Mouse (Mus musculus) limb, embryonic 10.5 days (tissue): ENCODE data around the gene Ap2b1. TPM values are rescaled to one million over a fixed set of nuclear protein-coding genes. Genes with fewer than 3 reads are reported as not detected.

Experiments used
- DNase-seq: peaks from one replicate; pipeline ENCODE4 v3.0.0-alpha.2; 2017; ENCODE audit warnings: low spot score
- H3K27ac ChIP-seq: fragments of 300-500 bp; sonication (generic); 2 replicates; pipeline ENCODE4 v1.5.1; 2016; ENCODE audit warnings: mild to moderate bottlenecking
- H3K27me3 ChIP-seq: fragments of 300-500 bp; sonication (generic); 2 replicates; pipeline ENCODE4 v1.6.1; 2016; ENCODE audit warnings: low read depth, mild to moderate bottlenecking; ENCODE audit not compliant: poor library complexity, severe bottlenecking
- H3K36me3 ChIP-seq: fragments of 300-500 bp; sonication (generic); 2 replicates; pipeline ENCODE4 v1.6.1; 2016; ENCODE audit warnings: mild to moderate bottlenecking, moderate library complexity
- H3K4me1 ChIP-seq: fragments of 300-500 bp; sonication (generic); 2 replicates; pipeline ENCODE4 v1.6.1; 2016
- H3K4me3 ChIP-seq: fragments of 300-500 bp; sonication (generic); 2 replicates; pipeline ENCODE4 v1.5.1; 2016; ENCODE audit warnings: mild to moderate bottlenecking, moderate library complexity
- H3K9me3 ChIP-seq: fragments of 300-500 bp; sonication (generic); replicated peaks from 2 replicates; pipeline ENCODE4 v1.6.1; 2016; ENCODE audit warnings: mild to moderate bottlenecking
- WGBS: fragments of 180-500 bp; shearing (Covaris S2); methylation state at CpG from one replicate; pipeline ENCODE4 v1.1.7; 2016; 5-methylcytosine and 5-hydroxymethylcytosine counted together
- polyA plus RNA-seq: library from polyadenylated mRNA; unstranded; fragments of >200 nt; fragmentation: Nextera tagmentation; extraction: Ambion mirVana; gene quantifications from 2 replicates; pipeline ENCODE4 v1.2.1, GENCODE M21; 2016

Ap2b1 gene
- polyA plus RNA-seq, 1 experiment from 2014 or later = 60.4 TPM

GRCm38 (mm10) chr11:83286566-83286965 lies 12.3 kb upstream of the Ap2b1 start, which contains the start of gene Slfn14:
Slfn14 (minus strand) TSS chr11:83286726.
- Histone ChIP-seq H3K27me3 (no peaks in the 10 kb centered on the region), H3K36me3 (no peaks in the 10 kb centered on the region), H3K9me3 (no peaks in the 10 kb centered on the region), H3K27ac (no peak within 1 kb of the TSS), H3K4me3 (no peak within 1 kb of the TSS), H3K4me1 (peaks cover 7% of the 10 kb centered on the region)
- no peak for DNase-seq
- 83% methylated on average over 1 of the region's 1 CpGs for WGBS

GRCm38 (mm10) chr11:83289036-83289435 lies 9.8 kb upstream of the Ap2b1 start:
- H3K27me3 ChIP-seq = no peaks in the 10 kb centered on the region
- H3K27ac ChIP-seq = no peak overlapping the region
- no peaks in the 10 kb centered on the region for H3K9me3 ChIP-seq
- no peak for DNase-seq
- peaks cover 3% of the 10 kb centered on the region for H3K36me3 ChIP-seq
- 93% methylated on average over 5 of the region's 5 CpGs for WGBS
- H3K4me1 ChIP-seq = peaks cover 24% of the 10 kb centered on the region
- H3K4me3 ChIP-seq = no peak overlapping the region

GRCm38 (mm10) chr11:83289633-83290032 lies 9.2 kb upstream of the Ap2b1 start:
- no peak for DNase-seq
- H3K27me3 ChIP-seq = no peaks in the 10 kb centered on the region
- 82% methylated on average over 2 of the region's 2 CpGs for WGBS
- no peak overlapping the region for H3K4me3 ChIP-seq
- H3K4me1 ChIP-seq = peaks cover 26% of the 10 kb centered on the region
- H3K9me3 ChIP-seq = no peaks in the 10 kb centered on the region
- no peak overlapping the region for H3K27ac ChIP-seq
- peaks cover 9% of the 10 kb centered on the region for H3K36me3 ChIP-seq

GRCm38 (mm10) chr11:83291375-83292250 lies 7.2 kb upstream of the Ap2b1 start:
- Histone ChIP-seq H3K9me3 (no peaks in the 10 kb centered on the region), H3K27ac (peak overlapping the region; percentile 93), H3K4me1 (peaks cover 26% of the 10 kb centered on the region), H3K4me3 (peak overlapping the region; percentile 69), H3K36me3 (peaks cover 29% of the 10 kb centered on the region), H3K27me3 (no peaks in the 10 kb centered on the region)
- DNase-seq = peak; percentile 92
- under 1% methylated on average over 38 of the region's 38 CpGs for WGBS

- Histone ChIP-seq H3K27me3 (no peaks in the 10 kb centered on the region), H3K9me3 (no peaks in the 10 kb centered on the region), H3K4me1 (peaks cover 26% of the 10 kb centered on the region), H3K4me3 (peak overlapping the region; percentile 69), H3K36me3 (peaks cover 35% of the 10 kb centered on the region), H3K27ac (peak overlapping the region; percentile 93)
- WGBS = 2% methylated on average over 5 of the region's 5 CpGs
- peak; percentile 34 for DNase-seq
Observed at GRCm38 (mm10) chr11:83292251-83292587, 6.6 kb upstream of the Ap2b1 start.

- H3K9me3 ChIP-seq = no peaks in the 10 kb centered on the region
- H3K4me1 ChIP-seq = peaks cover 36% of the 10 kb centered on the region
- no peak for DNase-seq
- no peak overlapping the region for H3K27ac ChIP-seq
- H3K4me3 ChIP-seq = peak overlapping the region; percentile 69
- WGBS = 88% methylated on average over 1 of the region's 1 CpGs
- H3K27me3 ChIP-seq = no peaks in the 10 kb centered on the region
- H3K36me3 ChIP-seq = peaks cover 41% of the 10 kb centered on the region
Observed at GRCm38 (mm10) chr11:83293182-83293581, 5.6 kb upstream of the Ap2b1 start.

- H3K27me3 ChIP-seq = no peaks in the 10 kb centered on the region
- peaks cover 40% of the 10 kb centered on the region for H3K4me1 ChIP-seq
- no peaks in the 10 kb centered on the region for H3K9me3 ChIP-seq
- 92% methylated on average over 2 of the region's 2 CpGs for WGBS
- no peak for DNase-seq
- no peak overlapping the region for H3K27ac ChIP-seq
- H3K4me3 ChIP-seq = no peak overlapping the region
- H3K36me3 ChIP-seq = peaks cover 41% of the 10 kb centered on the region
Observed at GRCm38 (mm10) chr11:83294133-83294532, 4.7 kb upstream of the Ap2b1 start.

GRCm38 (mm10) chr11:83297816-83298215 lies 1.0 kb upstream of the Ap2b1 start:
- H3K4me1 ChIP-seq = peaks cover 30% of the 10 kb centered on the region
- H3K36me3 ChIP-seq = peaks cover 44% of the 10 kb centered on the region
- DNase-seq = no peak
- 73% methylated on average over 6 of the region's 6 CpGs for WGBS
- no peaks in the 10 kb centered on the region for H3K9me3 ChIP-seq
- peak overlapping the region; percentile 90; the same call in 1 of the 2 replicates for H3K27ac ChIP-seq
- no peaks in the 10 kb centered on the region for H3K27me3 ChIP-seq
- H3K4me3 ChIP-seq = peak overlapping the region; percentile 85

GRCm38 (mm10) chr11:83299724-83300123 lies 900 bp downstream of the Ap2b1 start:
- H3K9me3 ChIP-seq = no peaks in the 10 kb centered on the region
- no peaks in the 10 kb centered on the region for H3K27me3 ChIP-seq
- no peak overlapping the region for H3K27ac ChIP-seq
- peaks cover 34% of the 10 kb centered on the region for H3K36me3 ChIP-seq
- H3K4me1 ChIP-seq = peaks cover 35% of the 10 kb centered on the region
- H3K4me3 ChIP-seq = peak overlapping the region; percentile 85; the same call in 1 of the 2 replicates
- DNase-seq = no peak
- 94% methylated on average over 9 of the region's 9 CpGs for WGBS

- Histone ChIP-seq H3K4me3 (no peak overlapping the region), H3K9me3 (no peaks in the 10 kb centered on the region), H3K36me3 (peaks cover 17% of the 10 kb centered on the region), H3K4me1 (peaks cover 36% of the 10 kb centered on the region), H3K27ac (no peak overlapping the region), H3K27me3 (no peaks in the 10 kb centered on the region)
- WGBS = 59% methylated on average over 2 of the region's 2 CpGs
- no peak for DNase-seq
Observed at GRCm38 (mm10) chr11:83301431-83301831, 2.6 kb downstream of the Ap2b1 start.

GRCm38 (mm10) chr11:83302124-83302523 lies 3.3 kb downstream of the Ap2b1 start:
- Histone ChIP-seq H3K27ac (peak overlapping the region; percentile 93), H3K9me3 (no peaks in the 10 kb centered on the region), H3K4me3 (peak overlapping the region; percentile 94), H3K4me1 (peaks cover 36% of the 10 kb centered on the region), H3K27me3 (no peaks in the 10 kb centered on the region), H3K36me3 (peaks cover 10% of the 10 kb centered on the region)
- DNase-seq = no peak
- WGBS = 8% methylated on average over 10 of the region's 10 CpGs

- DNase-seq = peak; percentile 98
- no peaks in the 10 kb centered on the region for H3K27me3 ChIP-seq
- 0 out of 2 replicates have a peak, but pooled peaks cover 4% of the 10 kb centered on the region for H3K36me3 ChIP-seq
- H3K9me3 ChIP-seq = no peaks in the 10 kb centered on the region
- H3K4me3 ChIP-seq = peak within 1 kb of the TSS; percentile 94
- peak within 1 kb of the TSS; percentile 93 for H3K27ac ChIP-seq
- under 1% methylated on average over 51 of the region's 51 CpGs for WGBS
- H3K4me1 ChIP-seq = peaks cover 31% of the 10 kb centered on the region
Observed at GRCm38 (mm10) chr11:83302526-83303251, 3.9 kb downstream of the Ap2b1 start, which contains the start of gene Pex12. Pex12 (minus strand) TSS chr11:83302586.

GRCm38 (mm10) chr11:83303751-83304150 lies 4.9 kb downstream of the Ap2b1 start:
- Histone ChIP-seq H3K36me3 (peaks cover 13% of the 10 kb centered on the region), H3K27ac (no peak overlapping the region), H3K4me3 (peak overlapping the region; percentile 94), H3K27me3 (no peaks in the 10 kb centered on the region), H3K4me1 (peaks cover 22% of the 10 kb centered on the region), H3K9me3 (no peaks in the 10 kb centered on the region)
- no peak for DNase-seq
- WGBS = 58% methylated on average over 5 of the region's 5 CpGs
